Mouse (Mus musculus): ENCODE data around the gene Slc24a3. TPM values are rescaled to one million over a fixed set of nuclear protein-coding genes. Genes with fewer than 3 reads are reported as not detected.

The Slc24a3 gene
- polyA plus RNA-seq, 1 experiment: not detected

DNA sequence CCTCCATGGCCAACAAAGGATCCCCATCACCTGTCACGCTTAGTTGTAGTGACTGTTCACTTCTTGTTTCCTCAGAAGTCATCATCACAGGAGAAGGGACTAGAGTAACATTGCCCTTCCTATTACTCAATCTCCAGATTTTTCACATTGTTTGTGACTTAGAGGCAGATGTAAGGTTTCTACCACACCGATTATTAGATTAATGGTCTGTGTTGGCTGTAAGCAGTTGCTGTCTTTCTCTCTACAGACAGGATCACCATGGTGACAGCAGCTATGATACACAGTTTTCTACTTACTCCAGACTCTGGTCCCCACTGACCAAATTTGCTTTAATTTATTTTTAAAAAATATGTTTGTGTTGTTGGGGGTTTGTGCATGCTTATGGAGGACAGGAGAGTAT, 90.3 kb downstream of the Slc24a3 start:
- WGBS: 86% methylated on average over 2 of the region's 2 CpGs
- no peaks in the 10 kb centered on the region for H3K4me1 ChIP-seq (ENCODE audit: control insufficient read depth, insufficient read depth, low read length)
- no peak overlapping the region for H3K27ac ChIP-seq (ENCODE audit: insufficient read depth, low read depth, low read length)
- no peak for TF ChIP-seq POLR2A (IDR thresholded peaks at IDR 0.05; ENCODE audit: insufficient read depth, low read depth, low read length)
- no peak for TF ChIP-seq CTCF (IDR thresholded peaks at IDR 0.05; ENCODE audit: insufficient read depth, low read depth, low read length)
- no peak overlapping the region for H3K4me3 ChIP-seq (ENCODE audit: insufficient read depth, low read depth, low read length)

DNA sequence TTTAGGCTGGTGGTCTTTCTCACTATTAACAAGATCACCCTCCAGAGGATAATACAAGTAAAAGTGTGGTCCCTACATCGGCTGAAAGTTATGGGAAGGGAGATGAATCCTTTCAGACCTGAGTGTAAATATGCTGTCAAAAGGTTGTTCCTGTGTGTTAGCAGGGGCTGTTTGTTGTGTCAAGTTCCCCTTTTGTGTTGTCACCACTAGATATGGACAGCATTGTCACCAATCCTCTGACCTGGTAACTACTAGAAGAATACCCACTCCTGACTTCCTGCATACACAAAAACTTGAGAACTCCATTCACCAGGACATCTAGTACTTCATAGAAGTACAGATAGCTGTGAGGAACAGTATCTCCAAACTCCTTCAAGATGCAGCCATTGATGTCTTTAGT, 93.0 kb downstream of the Slc24a3 start:
- Histone ChIP-seq H3K27ac (ENCODE audit: insufficient read depth, low read depth, low read length) (no peak overlapping the region), H3K4me3 (ENCODE audit: insufficient read depth, low read depth, low read length) (no peak overlapping the region), H3K4me1 (ENCODE audit: control insufficient read depth, insufficient read depth, low read length) (no peaks in the 10 kb centered on the region)
- no peak for TF ChIP-seq POLR2A (IDR thresholded peaks at IDR 0.05; ENCODE audit: insufficient read depth, low read depth, low read length)
- TF ChIP-seq CTCF (IDR thresholded peaks at IDR 0.05; ENCODE audit: insufficient read depth, low read depth, low read length): no peak
- 89% methylated on average over 1 of the region's 1 CpGs for WGBS

DNA sequence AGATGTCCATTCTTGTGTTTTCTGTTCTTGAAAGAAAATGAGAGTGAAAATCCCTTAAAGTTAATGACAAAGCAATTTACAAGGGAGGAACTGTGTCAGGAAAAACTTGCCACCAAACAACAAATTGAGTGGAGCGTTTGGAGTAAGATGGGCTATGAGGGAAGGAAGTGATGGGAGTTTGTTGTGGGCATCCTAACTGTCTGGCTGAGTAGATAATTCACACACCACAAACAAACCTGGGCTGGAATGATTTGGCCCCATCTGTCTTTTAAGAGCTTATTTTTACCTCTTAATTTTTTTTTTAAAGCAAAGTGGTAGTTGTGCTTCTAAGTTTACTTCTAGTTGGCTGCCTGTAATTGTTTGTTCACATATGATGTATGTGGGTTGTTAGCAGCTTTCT, 94.6 kb downstream of the Slc24a3 start:
- Histone ChIP-seq H3K4me3 (ENCODE audit: insufficient read depth, low read depth, low read length) (no peak overlapping the region), H3K4me1 (ENCODE audit: control insufficient read depth, insufficient read depth, low read length) (no peaks in the 10 kb centered on the region), H3K27ac (ENCODE audit: insufficient read depth, low read depth, low read length) (no peak overlapping the region)
- no peak for TF ChIP-seq POLR2A (IDR thresholded peaks at IDR 0.05; ENCODE audit: insufficient read depth, low read depth, low read length)
- TF ChIP-seq CTCF (IDR thresholded peaks at IDR 0.05; ENCODE audit: insufficient read depth, low read depth, low read length): no peak
- 80% methylated on average over 1 of the region's 1 CpGs for WGBS

DNA sequence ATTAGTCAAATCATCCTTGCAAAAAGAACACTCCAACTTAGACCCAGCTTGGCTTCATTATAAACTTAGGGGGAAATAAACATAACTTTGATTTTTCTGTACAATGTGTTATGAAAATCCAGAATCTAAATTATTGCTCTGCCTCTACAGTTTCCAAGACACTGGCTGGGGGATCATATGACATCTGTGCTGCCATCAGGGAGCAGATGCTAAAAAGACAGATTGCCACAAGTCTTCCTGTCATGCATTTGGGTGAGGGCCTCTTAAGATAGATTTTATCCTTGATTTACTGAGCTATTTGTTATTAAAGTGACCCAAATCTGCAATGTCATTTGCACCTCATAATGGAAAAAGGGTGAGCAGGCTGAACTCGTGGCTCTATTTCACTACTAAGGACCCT, 99.2 kb downstream of the Slc24a3 start:
- TF ChIP-seq CTCF (IDR thresholded peaks at IDR 0.05; ENCODE audit: insufficient read depth, low read depth, low read length) (no peak), POLR2A (IDR thresholded peaks at IDR 0.05; ENCODE audit: insufficient read depth, low read depth, low read length) (no peak)
- WGBS: 80% methylated on average over 1 of the region's 1 CpGs
- Histone ChIP-seq H3K4me3 (ENCODE audit: insufficient read depth, low read depth, low read length) (no peak overlapping the region), H3K27ac (ENCODE audit: insufficient read depth, low read depth, low read length) (no peak overlapping the region), H3K4me1 (ENCODE audit: control insufficient read depth, insufficient read depth, low read length) (no peaks in the 10 kb centered on the region)

DNA sequence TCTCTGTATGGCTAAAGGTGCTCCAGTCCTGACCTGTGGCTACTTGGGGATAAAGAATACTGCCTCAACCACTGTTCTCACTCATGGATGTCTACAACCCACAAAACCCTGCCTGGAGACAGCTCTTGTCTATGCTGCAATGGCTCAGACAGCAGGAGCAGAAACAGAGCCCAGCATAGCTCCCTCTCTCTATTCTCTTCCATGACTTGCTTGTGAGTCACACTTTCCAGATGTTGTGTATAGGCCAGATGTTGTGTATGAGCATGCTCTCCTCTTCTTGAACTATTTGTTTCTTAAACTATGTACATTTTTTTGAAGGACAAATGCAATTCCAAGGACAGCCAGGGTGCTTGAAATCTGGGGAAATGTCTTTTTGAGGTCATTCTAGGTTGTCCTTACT, 101.4 kb downstream of the Slc24a3 start:
- TF ChIP-seq CTCF (IDR thresholded peaks at IDR 0.05; ENCODE audit: insufficient read depth, low read depth, low read length) (no peak), POLR2A (IDR thresholded peaks at IDR 0.05; ENCODE audit: insufficient read depth, low read depth, low read length) (no peak)
- no peak overlapping the region for H3K27ac ChIP-seq (ENCODE audit: insufficient read depth, low read depth, low read length)
- H3K4me1 ChIP-seq (ENCODE audit: control insufficient read depth, insufficient read depth, low read length): no peaks in the 10 kb centered on the region
- H3K4me3 ChIP-seq (ENCODE audit: insufficient read depth, low read depth, low read length): no peak overlapping the region

- Histone ChIP-seq H3K4me3 (ENCODE audit: insufficient read depth, low read depth, low read length) (no peak overlapping the region), H3K27ac (ENCODE audit: insufficient read depth, low read depth, low read length) (no peak overlapping the region), H3K4me1 (ENCODE audit: control insufficient read depth, insufficient read depth, low read length) (no peaks in the 10 kb centered on the region)
- 88% methylated on average over 4 of the region's 4 CpGs for WGBS
- no peak for TF ChIP-seq POLR2A (IDR thresholded peaks at IDR 0.05; ENCODE audit: insufficient read depth, low read depth, low read length)
- no peak for TF ChIP-seq CTCF (IDR thresholded peaks at IDR 0.05; ENCODE audit: insufficient read depth, low read depth, low read length)
Measured at GRCm38 (mm10) chr2:145269410-145269809, 101.9 kb downstream of the Slc24a3 start.

DNA sequence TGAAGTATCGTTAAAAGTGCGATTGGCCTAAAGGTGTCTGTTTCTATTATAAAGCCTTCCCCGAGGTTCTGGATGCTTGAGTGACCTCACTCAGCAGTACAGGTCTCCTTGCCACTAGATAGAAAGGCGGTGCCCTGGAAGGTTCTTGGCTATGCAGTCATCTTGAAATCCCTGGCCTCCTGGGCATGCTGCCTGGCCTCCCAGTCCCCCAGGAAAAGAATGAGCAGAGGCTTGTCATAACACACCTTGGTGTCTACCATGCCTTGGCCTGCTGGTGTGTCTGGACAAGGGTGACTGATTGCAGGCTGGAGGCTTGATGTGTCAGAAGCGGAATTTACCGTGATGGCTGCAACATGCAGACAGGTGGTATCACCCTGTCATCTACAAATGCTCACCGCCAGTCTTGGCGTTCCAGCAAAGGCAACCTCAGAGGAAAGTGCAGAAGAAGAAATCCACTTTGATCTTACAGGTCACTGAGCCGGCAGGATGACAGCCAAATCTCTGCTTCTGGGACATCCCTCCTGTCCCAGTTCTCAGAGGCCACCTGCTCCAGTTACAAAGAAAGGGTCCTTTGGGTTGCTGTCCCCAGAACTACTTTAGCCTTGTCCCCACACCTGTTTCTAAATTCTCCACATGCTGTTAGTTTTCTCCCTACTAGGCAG, 106.6 kb downstream of the Slc24a3 start:
- 93% methylated on average over 9 of the region's 9 CpGs for WGBS
- Histone ChIP-seq H3K4me3 (ENCODE audit: insufficient read depth, low read depth, low read length) (no peak overlapping the region), H3K4me1 (ENCODE audit: control insufficient read depth, insufficient read depth, low read length) (no peaks in the 10 kb centered on the region), H3K27ac (ENCODE audit: insufficient read depth, low read depth, low read length) (no peak overlapping the region)
- no peak for TF ChIP-seq POLR2A (IDR thresholded peaks at IDR 0.05; ENCODE audit: insufficient read depth, low read depth, low read length)
- no peak for TF ChIP-seq CTCF (IDR thresholded peaks at IDR 0.05; ENCODE audit: insufficient read depth, low read depth, low read length)

- Histone ChIP-seq H3K4me1 (ENCODE audit: control insufficient read depth, insufficient read depth, low read length) (no peaks in the 10 kb centered on the region), H3K27ac (ENCODE audit: insufficient read depth, low read depth, low read length) (no peak overlapping the region), H3K4me3 (ENCODE audit: insufficient read depth, low read depth, low read length) (no peak overlapping the region)
- TF ChIP-seq CTCF (IDR thresholded peaks at IDR 0.05; ENCODE audit: insufficient read depth, low read depth, low read length): no peak
- no peak for TF ChIP-seq POLR2A (IDR thresholded peaks at IDR 0.05; ENCODE audit: insufficient read depth, low read depth, low read length)
- WGBS: 86% methylated on average over 1 of the region's 1 CpGs
Measured at GRCm38 (mm10) chr2:145279336-145279735, 111.8 kb downstream of the Slc24a3 start.

- Histone ChIP-seq H3K27ac (ENCODE audit: insufficient read depth, low read depth, low read length) (no peak overlapping the region), H3K4me3 (ENCODE audit: insufficient read depth, low read depth, low read length) (no peak overlapping the region), H3K4me1 (ENCODE audit: control insufficient read depth, insufficient read depth, low read length) (no peaks in the 10 kb centered on the region)
- WGBS: 91% methylated on average over 2 of the region's 2 CpGs
- TF ChIP-seq CTCF (IDR thresholded peaks at IDR 0.05; ENCODE audit: insufficient read depth, low read depth, low read length) (no peak), POLR2A (IDR thresholded peaks at IDR 0.05; ENCODE audit: insufficient read depth, low read depth, low read length) (no peak)
Measured at GRCm38 (mm10) chr2:145283746-145284145, 116.2 kb downstream of the Slc24a3 start.

- Histone ChIP-seq H3K4me3 (ENCODE audit: insufficient read depth, low read depth, low read length) (no peak overlapping the region), H3K4me1 (ENCODE audit: control insufficient read depth, insufficient read depth, low read length) (no peaks in the 10 kb centered on the region)
- TF ChIP-seq CTCF (IDR thresholded peaks at IDR 0.05; ENCODE audit: insufficient read depth, low read depth, low read length) (no peak), POLR2A (IDR thresholded peaks at IDR 0.05; ENCODE audit: insufficient read depth, low read depth, low read length) (no peak)
Measured at GRCm38 (mm10) chr2:145288501-145288900, 120.9 kb downstream of the Slc24a3 start.

More at GRCm38 (mm10) chr2:145288501-145288900, 120.9 kb downstream of the Slc24a3 start:
- WGBS: 51% methylated on average over 1 of the region's 1 CpGs
- H3K27ac ChIP-seq (ENCODE audit: insufficient read depth, low read depth, low read length): no peak overlapping the region; the same call in 1 of the 2 replicates
